Mouse (Mus musculus): Measurements from ENCODE around the gene Tmem126b.
A peak's percentile ranks its signal among the peaks of the same experiment; 100 is the strongest.

Tmem126b gene

DNA sequence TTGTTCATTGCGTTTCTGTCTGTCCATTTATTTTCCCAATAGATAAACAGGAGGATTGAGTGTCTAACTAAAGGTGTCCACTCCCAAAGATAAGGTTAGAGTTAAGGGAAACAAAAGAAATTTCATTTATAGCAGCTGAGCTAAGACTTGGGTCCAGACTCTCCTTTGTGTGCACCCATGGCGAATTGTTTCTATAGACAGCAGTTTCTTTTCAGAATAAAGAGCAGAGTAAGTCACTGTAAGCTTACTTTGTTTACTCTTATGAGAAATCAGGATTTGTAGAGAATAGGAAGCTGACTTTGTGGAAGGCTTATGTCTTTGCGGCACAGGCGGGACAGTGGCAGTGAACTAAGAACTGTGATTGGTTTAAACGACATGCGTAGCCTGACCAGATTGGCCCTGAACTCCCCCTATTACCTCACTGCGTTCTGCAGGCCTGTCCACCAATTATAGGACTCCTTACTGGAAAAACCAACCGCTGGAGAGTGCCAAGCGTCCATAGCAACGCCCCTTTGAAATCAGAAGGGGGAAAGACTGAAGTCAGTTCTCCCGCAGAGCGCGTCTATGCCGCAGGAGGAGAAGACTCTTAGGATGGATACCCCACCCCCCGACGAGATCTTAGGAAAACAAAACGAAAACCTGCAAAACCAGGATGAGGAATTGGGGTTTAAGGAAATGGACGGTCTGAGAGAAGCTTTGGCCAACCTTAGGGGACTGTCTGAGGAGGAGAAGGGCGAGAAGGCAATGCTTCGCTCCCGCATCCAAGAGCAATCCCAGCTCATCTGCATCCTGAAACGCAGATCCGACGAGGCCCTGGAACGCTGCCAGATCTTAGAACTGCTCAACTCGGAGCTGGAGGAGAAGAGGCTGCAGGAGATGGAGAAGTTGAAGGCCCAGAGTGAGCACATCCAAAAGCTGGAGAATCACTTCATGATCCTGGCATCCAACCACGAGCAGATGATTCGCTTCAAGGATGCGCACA lies 49.5 kb downstream of the Tmem126b start, which contains the start of gene Ccdc89:
Gene Ccdc89, plus strand, starts transcription at position 558 of the 982 bp plus-strand sequence.
- DNase-seq (ENCODE audit: low spot score): peak; percentile 92
